Mouse (Mus musculus): Measurements from ENCODE around the gene Ift20. TPM values are rescaled to one million over a fixed set of nuclear protein-coding genes. Genes with fewer than 3 reads are reported as not detected.
"Not testable (repeated sequence)": the region's sequence is repeated elsewhere in the genome, so short reads cannot be mapped to it uniquely, and the experiment has no call there.

Gene Ift20
- total RNA-seq, 2 experiments from 2014 or later: 89.7 to 119 TPM

- ATAC-seq (ENCODE audit: poor library complexity, severe bottlenecking): no peak
Measured at GRCm38 (mm10) chr11:78522481-78522997, 13.6 kb upstream of the Ift20 start.

DNA sequence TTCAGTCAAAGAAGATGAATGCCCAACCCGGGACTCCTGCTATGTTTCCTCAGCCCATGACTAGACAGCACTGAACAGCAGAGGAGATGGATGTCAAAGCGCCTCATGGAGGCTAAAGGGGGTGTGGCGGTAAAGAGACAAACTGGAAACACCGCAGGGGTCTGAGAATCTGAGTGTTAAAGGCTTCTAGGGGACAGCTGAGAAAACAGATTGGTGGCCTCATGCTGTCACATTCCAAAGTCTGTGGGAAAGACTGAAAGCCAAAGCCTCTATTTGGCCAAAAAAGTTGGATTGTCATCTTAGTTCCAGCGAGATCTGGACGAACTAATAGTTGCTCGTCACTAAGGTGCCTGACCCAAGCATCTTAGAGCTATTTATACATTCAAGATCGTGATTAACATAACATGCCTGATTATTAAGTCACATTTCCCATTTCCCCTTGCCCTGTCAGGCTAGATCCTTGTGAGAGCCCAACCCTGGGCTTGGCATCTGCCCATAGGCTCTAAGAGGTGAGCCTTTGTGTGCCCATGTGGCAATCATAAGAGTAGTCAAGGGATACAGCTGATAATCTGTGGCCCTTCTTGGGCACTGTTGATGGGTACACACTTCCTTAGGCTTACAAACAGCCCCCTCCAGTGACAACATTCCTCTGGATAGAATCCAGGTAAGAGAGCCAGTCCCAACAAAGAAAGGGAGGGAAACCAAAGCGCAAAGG is 12.8 kb upstream of the Ift20 start:
- no peak for ATAC-seq (ENCODE audit: poor library complexity, severe bottlenecking)

DNA sequence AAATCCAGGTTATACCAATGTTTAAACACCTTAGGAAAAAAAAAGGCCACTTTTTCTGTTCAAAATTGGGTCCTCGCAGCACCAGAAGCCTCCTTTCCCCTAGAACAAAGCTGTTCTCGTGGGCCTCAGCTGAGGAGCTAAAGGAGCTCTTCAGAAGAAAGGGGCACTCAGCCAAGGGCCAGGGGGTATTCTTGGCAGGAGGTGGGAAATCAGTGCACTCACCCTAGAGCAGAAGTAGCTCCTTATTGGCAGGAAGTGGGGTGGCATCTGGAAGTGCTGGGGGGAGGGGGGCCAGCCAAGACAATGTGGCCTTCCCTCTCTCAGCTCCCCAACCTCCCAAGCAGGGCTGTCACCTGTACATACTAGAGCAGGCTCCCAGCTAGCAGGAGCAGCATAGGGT is 11.3 kb upstream of the Ift20 start:
- no peak for ATAC-seq (ENCODE audit: poor library complexity, severe bottlenecking)

GRCm38 (mm10) chr11:78528714-78529113 is 7.4 kb upstream of the Ift20 start:
- ATAC-seq (ENCODE audit: poor library complexity, severe bottlenecking): no peak

DNA sequence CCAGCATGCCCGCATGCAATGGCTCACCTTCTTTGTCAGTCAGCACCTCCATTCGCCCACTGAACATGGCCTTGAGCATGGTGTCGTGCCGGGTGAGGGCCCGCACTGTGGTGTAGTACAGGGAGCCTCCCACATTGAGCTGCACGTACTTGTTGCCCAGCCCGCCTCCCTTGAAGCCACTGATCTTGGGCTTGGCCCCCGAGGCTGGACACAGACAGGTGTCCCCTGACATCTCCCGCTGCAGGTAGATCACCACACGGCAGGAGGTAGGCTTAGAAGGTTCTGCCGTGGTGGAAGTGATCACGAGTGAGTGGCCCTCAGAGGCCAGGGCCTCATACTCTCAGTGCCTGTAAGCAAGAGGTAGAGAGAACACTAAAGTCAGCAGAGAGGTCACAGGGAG is 6.2 kb upstream of the Ift20 start:
- no peak for ATAC-seq (ENCODE audit: poor library complexity, severe bottlenecking)

DNA sequence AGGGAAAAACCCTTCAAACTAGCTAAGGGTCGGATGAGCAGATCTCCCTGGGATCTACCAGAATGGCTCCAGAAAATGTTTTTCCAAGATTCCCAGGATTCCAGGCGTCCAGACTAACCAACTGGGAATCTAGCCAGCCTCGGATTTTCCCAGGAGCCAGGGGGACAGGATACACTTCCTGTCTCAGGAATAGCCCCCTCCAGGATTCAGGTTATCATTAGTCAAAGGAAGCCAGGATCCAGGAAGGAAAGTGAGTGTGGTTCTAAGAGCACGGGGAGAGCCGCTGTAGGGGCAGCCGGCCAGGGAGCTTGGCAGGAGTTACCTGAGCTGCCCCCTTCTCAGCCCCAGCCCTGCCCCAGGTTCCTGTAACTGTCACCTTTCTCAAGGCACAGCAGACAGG is 5.1 kb upstream of the Ift20 start:
- no peak for ATAC-seq (ENCODE audit: poor library complexity, severe bottlenecking)

DNA sequence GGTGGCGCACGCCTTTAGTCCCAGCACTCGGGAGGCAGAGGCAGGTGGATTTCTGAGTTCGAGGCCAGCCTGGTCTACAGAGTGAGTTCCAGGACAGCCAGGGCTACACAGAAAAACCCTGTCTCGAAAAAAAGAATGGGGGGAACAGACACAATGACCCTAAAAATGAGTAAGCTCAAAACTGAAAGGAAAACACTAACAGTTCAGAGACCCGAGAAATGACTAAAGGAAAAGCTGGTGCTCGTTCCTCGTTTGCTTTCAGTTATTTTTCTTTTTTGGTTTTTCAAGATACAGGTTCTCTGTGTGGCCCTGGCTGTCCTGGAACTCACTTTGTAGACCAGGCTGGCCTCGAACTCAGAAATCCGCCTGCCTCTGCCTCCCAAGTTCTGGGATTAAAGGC is 4.6 kb upstream of the Ift20 start:
- ATAC-seq (ENCODE audit: poor library complexity, severe bottlenecking): not testable (repeated sequence)

GRCm38 (mm10) chr11:78534516-78534915 is 1.6 kb upstream of the Ift20 start:
- ATAC-seq (ENCODE audit: poor library complexity, severe bottlenecking): no peak

DNA sequence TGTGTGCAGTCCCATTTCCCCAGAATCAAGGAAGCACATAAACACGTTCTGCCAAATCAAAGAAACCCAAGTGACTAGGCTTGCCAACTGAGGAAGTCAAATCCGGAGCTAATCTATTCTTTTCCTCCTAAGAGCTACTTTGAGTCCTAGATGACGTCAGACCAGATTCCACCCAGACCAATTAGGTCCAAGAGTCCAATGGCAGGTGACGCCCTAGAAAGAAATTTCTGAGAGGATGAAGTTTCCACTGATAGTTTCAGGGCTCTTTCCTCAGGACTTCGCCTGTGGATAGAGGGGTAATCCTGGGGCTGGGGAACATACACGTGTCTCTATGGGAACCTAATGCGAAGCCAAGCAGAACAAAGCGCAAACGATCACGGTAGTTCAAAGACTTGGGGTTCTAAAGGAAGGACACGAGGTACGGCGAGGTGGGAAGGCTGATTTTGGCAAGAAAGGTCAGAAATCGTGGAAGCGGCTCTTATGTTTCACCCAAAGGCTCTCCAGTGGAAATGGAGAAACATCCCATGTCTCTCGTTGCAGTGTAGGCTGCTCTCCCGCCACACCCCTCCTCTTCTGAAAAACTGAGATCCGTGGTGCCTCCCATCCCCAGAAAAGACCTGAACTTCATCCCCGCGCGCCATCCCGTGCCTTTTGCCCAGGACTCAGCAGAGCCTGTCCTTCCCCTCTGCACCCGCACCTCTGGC is 633 bp upstream of the Ift20 start:
- no peak for ATAC-seq (ENCODE audit: poor library complexity, severe bottlenecking)

DNA sequence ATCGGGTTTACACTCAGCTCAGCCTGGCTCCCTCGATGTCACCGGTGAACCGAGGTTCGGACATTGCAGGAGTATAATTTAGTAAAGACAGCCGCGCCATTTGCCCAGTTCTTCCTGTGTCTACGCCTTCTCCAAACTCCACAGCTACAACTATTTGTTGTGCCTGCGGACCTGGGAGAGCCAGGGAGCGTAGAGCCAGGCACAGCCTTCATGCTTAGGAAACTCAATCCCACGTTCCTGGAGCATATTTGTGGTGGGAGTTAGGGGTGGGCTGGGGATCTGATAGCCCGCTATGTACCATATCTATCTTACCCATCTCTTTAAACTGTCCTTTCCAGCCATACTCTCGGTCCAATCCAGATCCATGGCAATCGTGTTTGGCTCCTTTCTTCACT is 526 bp downstream of the Ift20 start:
- no peak; the same call in 1 of the 2 replicates for ATAC-seq (ENCODE audit: poor library complexity, severe bottlenecking)

DNA sequence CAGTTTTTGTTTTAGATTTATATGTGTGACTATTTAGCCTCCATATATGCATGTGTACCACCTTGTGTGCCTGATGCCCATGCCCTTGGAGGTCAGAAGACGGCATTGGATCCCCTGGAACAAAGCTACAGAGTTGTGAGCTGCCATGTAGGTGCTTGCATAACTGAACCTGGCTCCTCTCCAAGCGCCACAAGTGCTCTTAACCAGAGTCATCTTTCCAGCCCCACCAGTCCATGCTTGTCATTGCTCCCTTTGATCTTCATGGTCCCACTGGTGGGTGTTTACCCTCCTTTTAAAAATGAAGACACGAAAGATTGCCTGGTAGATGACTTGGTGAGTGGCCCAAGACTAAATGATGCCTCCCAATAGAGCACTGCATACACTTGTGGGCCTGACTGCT is 4.2 kb downstream of the Ift20 start:
- no peak for ATAC-seq (ENCODE audit: poor library complexity, severe bottlenecking)

- no peak for ATAC-seq (ENCODE audit: poor library complexity, severe bottlenecking)
Measured at GRCm38 (mm10) chr11:78544449-78545111, 8.4 kb downstream of the Ift20 start.

- no peak for ATAC-seq (ENCODE audit: poor library complexity, severe bottlenecking)
Measured at GRCm38 (mm10) chr11:78545181-78545580, 9.0 kb downstream of the Ift20 start.

DNA sequence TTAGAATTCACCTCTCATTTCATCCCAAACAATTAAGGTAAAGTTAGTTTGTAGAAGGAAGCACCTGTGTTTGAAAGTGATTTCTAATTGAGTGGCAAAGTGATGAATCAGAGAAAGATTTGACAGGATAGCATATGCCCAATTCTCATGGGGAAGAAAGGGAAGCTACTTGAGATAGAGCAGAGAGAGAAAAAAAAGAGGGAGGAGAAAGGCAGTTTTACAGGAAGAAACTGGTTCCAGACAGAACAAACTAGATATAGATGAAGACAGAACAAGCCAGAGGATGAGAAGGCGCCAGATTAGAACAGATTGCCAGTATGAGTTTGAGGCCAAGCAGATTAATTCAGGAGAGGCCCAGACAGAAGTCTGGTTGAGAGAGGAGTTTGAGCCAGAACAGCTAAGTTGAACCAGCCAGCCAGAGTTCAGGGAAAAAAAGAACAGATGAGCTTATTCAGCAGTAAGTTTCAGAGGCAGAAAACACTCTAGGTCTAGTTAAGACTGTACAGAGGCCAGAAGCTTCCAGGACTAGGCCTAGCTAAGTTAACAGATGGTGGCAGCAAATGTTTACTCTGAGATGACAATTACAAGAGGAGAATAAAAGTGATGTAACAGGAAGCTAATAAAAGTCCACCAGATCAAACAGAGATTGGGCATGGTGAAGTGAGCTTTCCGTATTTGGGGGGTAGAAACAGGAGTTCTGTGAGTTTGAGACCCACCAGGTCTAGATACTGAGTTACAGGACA is 11.7 kb downstream of the Ift20 start:
- ATAC-seq (ENCODE audit: poor library complexity, severe bottlenecking): no peak

DNA sequence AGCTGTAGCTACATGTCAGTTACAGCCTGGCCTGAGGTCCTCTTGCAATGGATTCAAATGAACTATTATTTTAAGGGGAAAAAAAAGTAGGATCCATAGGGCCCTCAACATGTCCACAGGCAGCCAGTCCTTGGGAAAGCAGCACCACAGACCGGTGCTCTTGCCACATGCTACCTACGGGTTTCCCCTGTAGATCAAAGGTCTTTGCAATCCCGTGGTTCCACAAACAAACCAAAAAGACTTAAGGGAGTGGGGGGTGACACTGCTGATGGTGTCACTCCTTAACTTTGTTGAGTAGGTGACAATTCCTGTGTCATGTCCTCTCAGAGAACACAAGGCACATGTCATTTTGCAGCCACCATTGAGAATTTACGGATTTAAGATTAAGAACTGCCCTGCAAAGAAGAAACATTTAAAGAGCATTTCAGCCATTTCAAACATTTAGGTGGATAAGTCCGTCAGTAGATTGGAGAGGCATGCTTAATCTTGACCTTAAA is 13.4 kb downstream of the Ift20 start:
- no peak for ATAC-seq (ENCODE audit: poor library complexity, severe bottlenecking)

DNA sequence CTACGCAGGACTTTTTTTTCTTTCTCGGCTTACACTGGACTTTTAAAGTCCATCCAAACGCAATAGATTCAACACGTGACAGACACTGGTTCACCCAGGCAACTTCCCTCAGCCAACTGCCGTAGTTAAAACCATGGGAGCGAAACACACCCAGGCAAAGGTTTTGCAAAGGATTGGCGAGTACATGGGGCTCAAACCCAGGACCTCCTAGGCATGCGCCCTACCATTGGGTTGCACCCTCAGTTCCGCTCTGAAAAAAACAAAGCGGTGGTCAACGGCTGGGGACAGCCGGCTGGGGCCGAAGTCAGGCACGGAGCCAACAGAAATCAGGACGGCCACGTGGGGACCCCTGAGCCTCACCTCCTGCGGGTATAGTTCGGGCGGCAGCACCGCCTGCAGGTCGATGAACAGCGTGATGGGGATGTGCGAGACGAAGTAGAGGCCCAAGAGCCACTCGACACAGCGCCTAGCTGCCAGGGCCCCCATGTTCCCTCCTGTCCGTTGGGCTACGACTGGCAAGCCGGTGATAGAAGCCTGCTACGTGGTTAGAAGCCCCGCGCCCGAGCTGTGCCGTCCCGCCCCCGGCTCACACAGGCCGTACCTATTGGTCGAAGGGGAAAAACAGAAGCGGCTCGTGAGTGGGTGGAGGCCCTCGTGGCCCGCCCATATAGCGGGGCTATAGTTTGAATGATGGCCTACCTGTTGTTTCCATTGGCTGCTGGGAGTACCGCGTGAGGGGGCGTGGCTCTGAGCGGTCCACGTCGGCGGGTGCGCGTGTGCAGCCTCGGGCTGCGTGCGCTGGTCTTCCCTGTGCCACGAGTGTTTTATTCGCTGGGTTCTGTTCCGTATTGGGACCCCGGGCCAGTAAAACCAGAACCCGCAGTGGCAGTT is 14.3 kb downstream of the Ift20 start, which contains the start of gene Tmem97:
TSS of gene Tmem97 (minus strand) at position 610 of the 891 bp plus-strand sequence.
- ATAC-seq (ENCODE audit: poor library complexity, severe bottlenecking): peak; percentile 100

DNA sequence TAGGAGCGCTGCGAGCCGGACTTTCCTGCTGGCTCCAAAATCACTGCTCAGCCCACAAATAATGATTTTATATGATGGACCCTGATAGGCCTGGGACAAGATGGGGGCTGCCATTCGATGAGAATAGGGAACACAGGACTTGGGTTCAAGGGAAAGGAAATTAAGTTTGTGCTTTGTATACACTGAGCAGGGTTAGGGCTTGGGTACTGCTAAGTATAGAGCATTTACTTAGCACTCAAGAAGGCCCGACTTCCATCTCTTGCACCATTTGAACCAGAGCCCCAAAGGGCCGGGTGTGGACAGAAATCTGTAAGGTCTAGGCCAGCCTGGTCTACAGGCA is 14.9 kb downstream of the Ift20 start:
- no peak for ATAC-seq (ENCODE audit: poor library complexity, severe bottlenecking)

DNA sequence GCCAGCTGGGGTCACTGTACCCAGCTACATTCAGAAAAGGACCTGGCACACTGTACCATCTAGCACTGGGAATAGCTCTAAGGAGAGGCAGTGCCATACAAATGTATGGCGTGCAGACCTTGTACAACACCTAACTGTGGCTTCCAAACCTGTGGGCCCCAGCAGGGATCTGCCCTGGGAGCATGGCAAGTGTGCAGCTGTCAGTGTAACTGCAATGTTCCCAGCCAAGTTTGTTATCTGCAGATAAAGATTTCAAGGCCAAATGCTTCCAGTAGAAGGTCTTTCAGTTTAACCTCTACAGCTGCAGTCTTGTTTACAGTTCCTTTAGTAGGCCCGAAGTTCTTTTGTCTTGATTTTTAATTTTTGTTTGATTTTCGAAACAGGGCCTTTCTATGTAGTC is 19.5 kb downstream of the Ift20 start:
- no peak for ATAC-seq (ENCODE audit: poor library complexity, severe bottlenecking)

GRCm38 (mm10) chr11:78556070-78556469 is 19.9 kb downstream of the Ift20 start:
- ATAC-seq (ENCODE audit: poor library complexity, severe bottlenecking): no peak

GRCm38 (mm10) chr11:78557241-78557640 is 21.1 kb downstream of the Ift20 start:
- no peak for ATAC-seq (ENCODE audit: poor library complexity, severe bottlenecking)

All from megakaryocyte, adult 5-6 weeks (primary cell).